Mouse (Mus musculus): ENCODE measurements around the gene Ift43. TPM values are rescaled to one million over a fixed set of nuclear protein-coding genes. Genes with fewer than 3 reads are reported as not detected.

The Ift43 gene
- total RNA-seq, 1 experiment from 2014 or later = not detected

GRCm38 (mm10) chr12:86155176-86155575 lies 72.8 kb downstream of the Ift43 start:
- no peak for ATAC-seq (replicated peaks in 1 of 2; ENCODE audit: insufficient read depth in 1 of 2, low FRiP score in 2 of 2, low TSS enrichment in 1 of 2, low read depth in 1 of 2, poor library complexity in 2 of 2, severe bottlenecking in 2 of 2)

- no peak for ATAC-seq (replicated peaks in 1 of 2; ENCODE audit: insufficient read depth in 1 of 2, low FRiP score in 2 of 2, low TSS enrichment in 1 of 2, low read depth in 1 of 2, poor library complexity in 2 of 2, severe bottlenecking in 2 of 2)
Measured at GRCm38 (mm10) chr12:86157166-86157565, 74.8 kb downstream of the Ift43 start.

- no peak for ATAC-seq (replicated peaks in 1 of 2; ENCODE audit: insufficient read depth in 1 of 2, low FRiP score in 2 of 2, low TSS enrichment in 1 of 2, low read depth in 1 of 2, poor library complexity in 2 of 2, severe bottlenecking in 2 of 2)
Measured at GRCm38 (mm10) chr12:86157894-86158444, 75.6 kb downstream of the Ift43 start.

- ATAC-seq (replicated peaks in 1 of 2; ENCODE audit: insufficient read depth in 1 of 2, low FRiP score in 2 of 2, low TSS enrichment in 1 of 2, low read depth in 1 of 2, poor library complexity in 2 of 2, severe bottlenecking in 2 of 2) = no peak
Measured at GRCm38 (mm10) chr12:86158689-86159483, 76.5 kb downstream of the Ift43 start.

- no peak for ATAC-seq (replicated peaks in 1 of 2; ENCODE audit: insufficient read depth in 1 of 2, low FRiP score in 2 of 2, low TSS enrichment in 1 of 2, low read depth in 1 of 2, poor library complexity in 2 of 2, severe bottlenecking in 2 of 2)
Measured at GRCm38 (mm10) chr12:86161436-86161835, 79.1 kb downstream of the Ift43 start.

- no peak for ATAC-seq (replicated peaks in 1 of 2; ENCODE audit: insufficient read depth in 1 of 2, low FRiP score in 2 of 2, low TSS enrichment in 1 of 2, low read depth in 1 of 2, poor library complexity in 2 of 2, severe bottlenecking in 2 of 2)
Measured at GRCm38 (mm10) chr12:86161942-86162341, 79.6 kb downstream of the Ift43 start.

GRCm38 (mm10) chr12:86162890-86163816 lies 80.8 kb downstream of the Ift43 start:
- ATAC-seq (replicated peaks in 1 of 2; ENCODE audit: insufficient read depth in 1 of 2, low FRiP score in 2 of 2, low TSS enrichment in 1 of 2, low read depth in 1 of 2, poor library complexity in 2 of 2, severe bottlenecking in 2 of 2) = no peak

GRCm38 (mm10) chr12:86166244-86166643 lies 83.9 kb downstream of the Ift43 start:
- peak; percentile 71 to 76; a peak in 3 of 4 replicates for ATAC-seq (replicated peaks in 1 of 2; ENCODE audit: insufficient read depth in 1 of 2, low FRiP score in 2 of 2, low TSS enrichment in 1 of 2, low read depth in 1 of 2, poor library complexity in 2 of 2, severe bottlenecking in 2 of 2)

GRCm38 (mm10) chr12:86167075-86167474 lies 84.7 kb downstream of the Ift43 start:
- no peak for ATAC-seq (replicated peaks in 1 of 2; ENCODE audit: insufficient read depth in 1 of 2, low FRiP score in 2 of 2, low TSS enrichment in 1 of 2, low read depth in 1 of 2, poor library complexity in 2 of 2, severe bottlenecking in 2 of 2)

GRCm38 (mm10) chr12:86168712-86169111 lies 86.4 kb downstream of the Ift43 start:
- ATAC-seq (replicated peaks in 1 of 2; ENCODE audit: insufficient read depth in 1 of 2, low FRiP score in 2 of 2, low TSS enrichment in 1 of 2, low read depth in 1 of 2, poor library complexity in 2 of 2, severe bottlenecking in 2 of 2) = no peak

GRCm38 (mm10) chr12:86169195-86169594 lies 86.9 kb downstream of the Ift43 start:
- no peak for ATAC-seq (replicated peaks in 1 of 2; ENCODE audit: insufficient read depth in 1 of 2, low FRiP score in 2 of 2, low TSS enrichment in 1 of 2, low read depth in 1 of 2, poor library complexity in 2 of 2, severe bottlenecking in 2 of 2)

GRCm38 (mm10) chr12:86173314-86173713 lies 91.0 kb downstream of the Ift43 start:
- ATAC-seq (replicated peaks in 1 of 2; ENCODE audit: insufficient read depth in 1 of 2, low FRiP score in 2 of 2, low TSS enrichment in 1 of 2, low read depth in 1 of 2, poor library complexity in 2 of 2, severe bottlenecking in 2 of 2) = no peak

- no peak for ATAC-seq (replicated peaks in 1 of 2; ENCODE audit: insufficient read depth in 1 of 2, low FRiP score in 2 of 2, low TSS enrichment in 1 of 2, low read depth in 1 of 2, poor library complexity in 2 of 2, severe bottlenecking in 2 of 2)
Measured at GRCm38 (mm10) chr12:86174369-86174768, 92.0 kb downstream of the Ift43 start.

GRCm38 (mm10) chr12:86175476-86175942 lies 93.2 kb downstream of the Ift43 start:
- ATAC-seq (replicated peaks in 1 of 2; ENCODE audit: insufficient read depth in 1 of 2, low FRiP score in 2 of 2, low TSS enrichment in 1 of 2, low read depth in 1 of 2, poor library complexity in 2 of 2, severe bottlenecking in 2 of 2) = peak; percentile 64 to 69; a peak in 2 of 4 replicates

GRCm38 (mm10) chr12:86176675-86177339 lies 94.5 kb downstream of the Ift43 start:
- ATAC-seq (replicated peaks in 1 of 2; ENCODE audit: insufficient read depth in 1 of 2, low FRiP score in 2 of 2, low TSS enrichment in 1 of 2, low read depth in 1 of 2, poor library complexity in 2 of 2, severe bottlenecking in 2 of 2) = no peak

GRCm38 (mm10) chr12:86179266-86179665 lies 96.9 kb downstream of the Ift43 start:
- ATAC-seq (replicated peaks in 1 of 2; ENCODE audit: insufficient read depth in 1 of 2, low FRiP score in 2 of 2, low TSS enrichment in 1 of 2, low read depth in 1 of 2, poor library complexity in 2 of 2, severe bottlenecking in 2 of 2) = no peak

- no peak for ATAC-seq (replicated peaks in 1 of 2; ENCODE audit: insufficient read depth in 1 of 2, low FRiP score in 2 of 2, low TSS enrichment in 1 of 2, low read depth in 1 of 2, poor library complexity in 2 of 2, severe bottlenecking in 2 of 2)
Measured at GRCm38 (mm10) chr12:86181320-86181751, 99.0 kb downstream of the Ift43 start.
